Mouse (Mus musculus): Measurements from ENCODE around the gene Sec14l2.

Gene Sec14l2

GRCm38 (mm10) chr11:4122742-4123579 is at the start of gene Sec14l2:
TSS of gene Sec14l2 (minus strand) at chr11:4123415.
- in situ Hi-C loops (cut with MboI), result no loop called here

DNA sequence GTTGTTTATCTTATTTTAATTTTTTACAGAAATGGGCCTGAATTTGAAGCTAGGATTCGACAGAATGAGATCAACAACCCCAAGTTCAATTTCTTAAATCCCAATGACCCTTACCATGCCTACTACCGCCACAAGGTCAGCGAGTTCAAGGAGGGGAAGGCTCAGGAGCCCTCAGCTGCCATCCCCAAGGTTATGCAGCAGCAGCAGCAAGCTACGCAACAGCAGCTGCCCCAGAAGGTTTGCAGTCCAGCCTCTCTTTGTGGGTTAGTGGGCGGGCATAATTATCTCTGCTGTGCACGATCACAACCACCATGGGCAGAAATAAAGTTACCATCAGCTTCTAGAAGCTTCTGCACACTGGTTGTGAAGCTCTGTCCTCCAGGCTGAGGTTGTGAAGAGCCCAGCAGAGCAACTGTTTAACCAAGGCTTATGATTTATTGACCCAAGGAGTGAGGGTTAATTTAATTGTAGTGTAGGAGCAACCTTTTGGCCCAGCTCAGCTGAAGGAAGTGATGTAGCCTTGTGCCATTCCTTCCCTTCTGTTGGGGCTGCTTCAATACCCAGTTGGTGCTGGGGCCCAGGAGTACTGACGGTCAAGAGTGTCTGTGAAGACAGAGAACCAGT is 43.4 kb upstream of the Sec14l2 start:
- in situ Hi-C loops (cut with MboI), result no loop called here

GRCm38 (mm10) chr11:4164701-4165100 is 41.5 kb upstream of the Sec14l2 start:
- in situ Hi-C loops (cut with MboI), result no loop called here

GRCm38 (mm10) chr11:4160758-4161480 is 37.7 kb upstream of the Sec14l2 start:
- in situ Hi-C loops (cut with MboI), result no loop called here

- in situ Hi-C loops (cut with MboI), result no loop called here
Observed at GRCm38 (mm10) chr11:4159808-4160708, 36.8 kb upstream of the Sec14l2 start, which contains the start of the genes Ccdc157 and Sf3a1. TSS of gene Ccdc157 (minus strand) at chr11:4160293. TSS of gene Sf3a1 (plus strand) at chr11:4160350.

- in situ Hi-C loops (cut with MboI), result no loop called here
Observed at GRCm38 (mm10) chr11:4158676-4159075, 35.5 kb upstream of the Sec14l2 start.

DNA sequence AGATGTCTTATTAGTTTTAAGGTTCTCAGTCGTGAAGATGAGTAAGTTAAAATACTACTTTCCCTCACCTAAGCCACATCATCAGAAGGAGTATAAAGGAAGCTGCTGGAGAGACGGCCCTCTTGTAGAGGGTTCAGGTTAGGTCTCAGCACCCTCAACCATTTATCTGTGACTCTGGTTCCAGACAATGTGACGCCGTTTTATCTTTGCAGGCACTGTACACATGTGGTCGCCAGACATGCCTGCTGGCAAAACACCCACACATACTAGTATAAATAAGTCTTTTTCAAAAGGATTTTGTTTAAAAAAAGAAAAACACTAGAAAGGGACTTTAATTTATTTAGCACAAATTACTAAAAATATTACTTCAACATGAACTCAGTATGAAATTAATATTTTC is 32.4 kb upstream of the Sec14l2 start:
- in situ Hi-C loops (cut with MboI), result no loop called here

DNA sequence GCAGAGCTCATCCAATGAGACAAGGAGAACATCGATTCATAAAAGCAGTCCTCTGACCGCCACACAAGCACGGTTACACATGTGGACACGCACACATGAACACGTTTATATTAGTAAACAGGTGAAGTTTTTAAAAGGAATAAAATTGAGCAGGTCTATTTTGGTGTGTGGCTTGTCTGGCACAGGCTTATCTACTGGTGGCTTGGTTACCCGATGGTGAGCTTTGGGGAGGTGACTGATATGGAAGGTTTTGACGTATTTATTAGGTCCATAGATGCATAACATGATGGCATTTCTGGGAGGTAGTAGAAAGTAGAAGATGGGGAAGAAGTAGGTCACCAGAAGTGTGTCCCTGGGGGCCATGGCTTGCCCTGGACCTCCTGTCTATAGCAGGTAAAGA is 30.5 kb upstream of the Sec14l2 start:
- in situ Hi-C loops (cut with MboI), result no loop called here

- in situ Hi-C loops (cut with MboI), result no loop called here
Observed at GRCm38 (mm10) chr11:4149886-4150285, 26.7 kb upstream of the Sec14l2 start.

DNA sequence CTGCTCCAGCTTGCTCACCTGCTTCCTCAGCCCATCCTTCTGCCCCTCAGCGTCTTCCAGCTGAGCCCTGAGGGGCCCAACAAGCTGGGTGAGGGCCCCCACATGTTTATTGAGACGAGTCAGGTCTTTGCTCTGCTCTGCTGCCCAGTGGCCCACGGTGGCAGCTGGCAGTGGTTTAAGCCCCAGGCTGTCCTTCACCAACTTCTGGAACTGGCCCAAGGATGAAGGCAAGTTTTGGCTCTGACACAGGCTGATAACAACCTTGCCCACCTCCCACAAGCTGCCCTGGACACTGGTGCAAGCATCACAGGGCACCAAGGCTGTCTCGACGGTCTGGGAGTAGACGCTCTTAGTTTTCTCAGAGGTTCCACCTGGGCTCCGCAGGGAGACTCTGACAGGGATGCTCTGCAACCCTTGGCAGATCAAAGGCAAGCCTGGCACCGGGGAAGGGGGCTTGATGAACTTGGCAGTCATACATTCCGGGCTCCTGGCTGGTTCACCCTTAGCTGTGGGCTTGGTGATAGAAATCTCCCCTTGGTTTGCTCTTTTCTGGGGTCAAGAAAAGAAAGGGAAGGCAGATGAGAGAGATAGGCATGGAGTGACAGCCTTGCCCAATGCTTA is 25.4 kb upstream of the Sec14l2 start:
- in situ Hi-C loops (cut with MboI), result no loop called here

GRCm38 (mm10) chr11:4148120-4148519 is 24.9 kb upstream of the Sec14l2 start:
- in situ Hi-C loops (cut with MboI), result no loop called here

- in situ Hi-C loops (cut with MboI), result no loop called here
Observed at GRCm38 (mm10) chr11:4147098-4147497, 23.9 kb upstream of the Sec14l2 start.

DNA sequence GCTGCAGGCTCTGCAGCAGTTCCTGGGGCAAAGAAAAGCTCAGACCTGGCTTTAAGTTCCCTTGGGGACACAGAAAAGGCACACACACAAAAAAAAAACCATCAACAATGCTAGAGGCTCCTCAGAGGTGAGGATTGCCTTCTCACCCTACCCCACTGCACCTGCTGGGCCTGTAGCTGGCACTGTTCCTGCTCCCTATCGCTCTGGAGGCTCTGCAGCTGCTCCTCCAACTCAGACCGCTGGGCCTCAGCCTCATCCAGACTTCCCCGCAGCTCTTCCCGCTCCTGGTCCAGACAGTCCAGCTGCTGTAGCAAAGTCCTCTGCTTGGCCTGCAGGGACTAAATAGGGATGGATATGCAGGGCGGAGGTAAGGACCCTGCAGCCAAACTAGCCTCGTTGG is 23.2 kb upstream of the Sec14l2 start:
- in situ Hi-C loops (cut with MboI), result no loop called here

DNA sequence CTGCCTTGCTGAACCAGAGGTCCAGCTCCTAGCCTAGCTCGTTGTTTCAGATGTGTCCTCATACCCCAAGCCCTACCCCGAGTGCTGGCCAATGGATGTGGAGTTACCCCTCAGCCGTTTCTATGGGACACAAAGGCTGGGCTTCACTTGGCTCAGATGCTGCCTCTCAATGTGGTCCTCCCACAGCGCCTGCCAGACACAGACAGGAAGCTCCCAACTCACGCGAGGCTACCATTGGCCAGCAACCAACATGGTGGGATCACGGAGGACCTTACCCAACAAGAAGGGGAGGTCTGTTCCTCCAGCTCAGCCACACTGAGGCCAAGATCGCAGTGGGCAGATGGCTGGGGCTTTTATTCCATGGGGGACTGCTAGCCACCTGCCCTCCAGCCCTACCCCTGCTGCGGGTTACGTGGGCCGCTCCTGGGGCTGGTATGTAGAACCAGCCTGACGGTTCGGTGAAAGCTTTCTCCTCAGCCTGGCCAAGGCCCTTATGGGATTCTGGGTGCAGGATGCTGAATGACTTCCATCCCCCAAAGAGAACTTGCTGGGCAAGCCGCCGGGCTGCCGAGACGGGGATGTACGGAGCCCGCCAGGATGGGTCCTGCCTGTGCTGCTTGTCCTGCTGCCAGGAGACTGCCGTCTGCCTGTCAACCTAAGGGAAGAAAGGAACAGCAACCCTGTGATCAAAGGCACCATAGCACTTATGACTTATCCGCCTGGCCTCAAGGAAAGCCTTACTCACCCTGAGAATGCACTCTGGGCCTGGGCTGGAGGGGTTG is 20.3 kb upstream of the Sec14l2 start:
- in situ Hi-C loops (cut with MboI), result no loop called here

- in situ Hi-C loops (cut with MboI), result no loop called here
Observed at GRCm38 (mm10) chr11:4142352-4142751, 19.1 kb upstream of the Sec14l2 start.

DNA sequence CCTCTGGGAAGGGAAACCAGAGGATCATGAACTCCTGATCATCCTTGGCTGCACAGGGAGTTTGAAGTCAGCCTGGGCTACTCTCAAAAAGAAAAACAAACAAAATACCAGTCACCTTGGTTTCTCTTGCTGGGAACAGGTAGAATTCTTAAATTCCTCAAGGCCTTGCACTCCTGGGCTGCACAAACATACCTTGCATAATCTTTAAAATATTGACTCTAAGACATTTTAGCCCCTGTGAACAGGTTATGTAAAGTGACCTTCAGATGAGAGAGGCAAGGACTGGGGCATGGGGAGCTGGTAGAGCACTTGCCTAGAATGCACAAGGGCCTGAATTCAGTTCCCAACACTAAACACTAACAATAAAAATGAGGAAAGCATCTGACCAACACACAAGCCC is 18.3 kb upstream of the Sec14l2 start:
- in situ Hi-C loops (cut with MboI), result no loop called here

DNA sequence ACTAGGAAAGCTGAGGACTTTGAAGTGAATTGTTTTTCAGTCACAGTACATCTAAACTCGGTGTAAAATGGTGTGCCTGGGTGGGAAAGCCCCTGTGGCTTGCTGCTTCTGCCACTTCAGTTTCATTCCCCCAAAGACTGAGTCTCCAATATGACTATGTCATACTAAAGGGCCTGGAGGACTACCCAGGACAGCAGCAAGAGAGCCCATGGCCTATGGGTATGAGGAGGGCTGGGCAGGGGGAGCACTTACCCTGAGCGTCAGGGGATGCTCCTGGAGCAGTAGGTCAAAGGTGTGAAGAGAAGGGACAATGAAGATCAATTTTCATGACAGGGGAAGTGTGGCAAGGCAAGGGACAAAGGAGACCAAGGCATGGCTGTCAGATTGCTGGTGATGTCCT is 15.7 kb upstream of the Sec14l2 start:
- in situ Hi-C loops (cut with MboI), result no loop called here

GRCm38 (mm10) chr11:4134986-4135935 is 12.0 kb upstream of the Sec14l2 start, which contains the start of gene Rnf215:
TSS of gene Rnf215 (plus strand) at chr11:4135202.
- in situ Hi-C loops (cut with MboI), result no loop called here

GRCm38 (mm10) chr11:4134400-4134799 is 11.2 kb upstream of the Sec14l2 start:
- in situ Hi-C loops (cut with MboI), result no loop called here
